Comparison of ENCODE assay signal across 16 mouse cellular contexts in genomic region chr4:82196024-82196647, GRCm38 (mm10).
DNase-seq lines count a peak whose midpoint lies in the region; ATAC-seq lines count a peak whose summit lies in the region.
"Had no signal": no experiment of that assay in that cellular context is flagged by ENCODE, and none has a peak within 500 bp of the region (broad histone marks: within the 10 kb centered on the region; RNA-seq: fewer than 3 reads in every experiment).

No protein-coding gene starts in this region.

- no peaks in the 10 kb centered on the region for H3K27me3 ChIP-seq in heart, embryonic 12.5 days (replicated peaks)
- no peaks in the 10 kb centered on the region for H3K27me3 ChIP-seq in limb, embryonic 10.5 days (ENCODE audit: low read depth, poor library complexity, severe bottlenecking)
- H3K27me3 ChIP-seq: intestine, embryonic 15.5 days; midbrain, embryonic 13.5 days; neural tube, embryonic 13.5 days had no signal

- H3K4me3 ChIP-seq in heart, embryonic 12.5 days = no peak overlapping the region
- H3K4me3 ChIP-seq in limb, embryonic 10.5 days = no peak overlapping the region
- H3K4me3 ChIP-seq: forebrain, embryonic 10.5 days; gastrocnemius, adult 2 months; hindbrain, embryonic 10.5 days; intestine, embryonic 15.5 days; midbrain, embryonic 13.5 days; neural tube, embryonic 13.5 days had no signal

- no peak for ATAC-seq in heart, embryonic 12.5 days (ENCODE audit: insufficient number of reproducible peaks, low FRiP score)
- ATAC-seq in common myeloid progenitor, adult 5-6 weeks (replicated peaks; ENCODE audit: low read depth, poor library complexity, severe bottlenecking) = peak; percentile 84
- ATAC-seq in frontal cortex, adult (ENCODE audit: low TSS enrichment) = no peak
- ATAC-seq: intestine, embryonic 15.5 days; midbrain, embryonic 13.5 days had no signal

- peaks cover 33% of the 10 kb centered on the region for H3K4me1 ChIP-seq in heart, embryonic 12.5 days (replicated peaks)
- H3K4me1 ChIP-seq in limb, embryonic 10.5 days = peaks cover 31% of the 10 kb centered on the region
- H3K4me1 ChIP-seq: forebrain, embryonic 10.5 days; hindbrain, embryonic 10.5 days; midbrain, embryonic 13.5 days; neural tube, embryonic 13.5 days had no signal

- no peak for DNase-seq in heart, postnatal 10 days
- DNase-seq in 3T3-L1 (ENCODE audit: low read depth, low spot score) = peak; percentile 75
- DNase-seq in limb, embryonic 10.5 days (ENCODE audit: low spot score) = peak; percentile 44
- DNase-seq in natural killer cell, adult 2 months (ENCODE audit: low spot score in 2 of 2) = no peak
- DNase-seq in cerebellum, postnatal 36 days = no peak
- DNase-seq: cerebellum, postnatal 14 days; gastrocnemius, adult 2 months; lung, adult 18-20 months had no signal

- H3K27ac ChIP-seq in heart, embryonic 12.5 days (ENCODE audit: poor library complexity, severe bottlenecking) = peak overlapping the region; percentile 37; the same call in 1 of the 2 replicates
- no peak overlapping the region for H3K27ac ChIP-seq in limb, embryonic 10.5 days
- H3K27ac ChIP-seq: forebrain, embryonic 10.5 days; gastrocnemius, adult 2 months; hindbrain, embryonic 10.5 days; intestine, embryonic 15.5 days; midbrain, embryonic 13.5 days; neural tube, embryonic 13.5 days had no signal

- 38% methylated on average over 6 of the region's 6 CpGs for WGBS in heart, embryonic 12.5 days
- 60% methylated on average over 6 of the region's 6 CpGs for WGBS in limb, embryonic 10.5 days

- intact Hi-C loops in heart, postnatal 10 days (cut with DNase I) = loop anchor here (5.0 kb wide), 1 partner anchor 59 kb away; no protein-coding TSS in a partner anchor

- H3K9me3 ChIP-seq in heart, embryonic 12.5 days (replicated peaks) = no peaks in the 10 kb centered on the region
- H3K9me3 ChIP-seq in limb, embryonic 10.5 days (replicated peaks) = no peaks in the 10 kb centered on the region
- H3K9me3 ChIP-seq: forebrain, embryonic 10.5 days; hindbrain, embryonic 10.5 days; intestine, embryonic 15.5 days; midbrain, embryonic 13.5 days; neural tube, embryonic 13.5 days had no signal

- H3K4me2 ChIP-seq in heart, embryonic 12.5 days = no peak overlapping the region
- H3K4me2 ChIP-seq: intestine, embryonic 15.5 days; midbrain, embryonic 13.5 days; neural tube, embryonic 13.5 days had no signal

- H3K9ac ChIP-seq in heart, embryonic 12.5 days = no peak overlapping the region
- H3K9ac ChIP-seq: intestine, embryonic 15.5 days; midbrain, embryonic 13.5 days; neural tube, embryonic 13.5 days had no signal

- no peaks in the 10 kb centered on the region for H3K36me3 ChIP-seq in heart, embryonic 12.5 days
- no peaks in the 10 kb centered on the region for H3K36me3 ChIP-seq in limb, embryonic 10.5 days
- H3K36me3 ChIP-seq: forebrain, embryonic 10.5 days; hindbrain, embryonic 10.5 days; intestine, embryonic 15.5 days; midbrain, embryonic 13.5 days; neural tube, embryonic 13.5 days had no signal

Comparison
In these comparisons a context has a peak if more than half of its experiments do, and no peak if none do; other contexts are left out.
1. DNase-seq: peak in 3T3-L1 (single experiment) and limb, embryonic 10.5 days (single experiment); none in heart, postnatal 10 days (0 of 2), natural killer cell, adult 2 months (0 of 2) and cerebellum, postnatal 36 days (0 of 2).